Mouse (Mus musculus): Measurements from ENCODE around the gene Hnrnpk.
A peak's percentile ranks its signal among the peaks of the same experiment; 100 is the strongest.
"Not testable (repeated sequence)": the region's sequence is repeated elsewhere in the genome, so short reads cannot be mapped to it uniquely, and the experiment has no call there.

Gene Hnrnpk

GRCm38 (mm10) chr13:58403243-58403642 is at the start of gene Hnrnpk:
Gene Hnrnpk (minus strand): TSS chr13:58403343.
- not testable (repeated sequence) for DNase-seq

DNA sequence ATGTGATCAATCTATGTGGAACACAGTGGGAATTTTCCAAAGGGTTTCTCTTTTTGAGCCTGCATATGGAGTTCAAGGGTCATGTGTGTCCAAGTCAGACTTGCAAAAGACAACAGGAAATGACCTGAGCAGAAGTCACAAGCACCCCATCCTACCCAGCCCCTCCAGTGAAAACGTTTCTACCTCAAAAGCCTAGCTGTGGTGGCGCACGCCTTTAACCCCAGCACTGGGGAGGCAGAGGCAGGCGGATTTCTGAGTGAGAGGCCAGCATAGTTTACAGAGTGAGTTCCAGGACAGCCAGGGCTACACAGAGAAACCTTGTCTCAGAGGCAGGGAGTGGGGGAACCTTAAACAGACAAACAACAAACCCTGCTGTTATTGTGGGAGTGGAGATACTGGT is 49.1 kb upstream of the Hnrnpk start:
- no peak for DNase-seq

- DNase-seq: no peak
These were observed 47.5 kb upstream of the Hnrnpk start for GRCm38 (mm10) chr13:58450459-58451182.

DNA sequence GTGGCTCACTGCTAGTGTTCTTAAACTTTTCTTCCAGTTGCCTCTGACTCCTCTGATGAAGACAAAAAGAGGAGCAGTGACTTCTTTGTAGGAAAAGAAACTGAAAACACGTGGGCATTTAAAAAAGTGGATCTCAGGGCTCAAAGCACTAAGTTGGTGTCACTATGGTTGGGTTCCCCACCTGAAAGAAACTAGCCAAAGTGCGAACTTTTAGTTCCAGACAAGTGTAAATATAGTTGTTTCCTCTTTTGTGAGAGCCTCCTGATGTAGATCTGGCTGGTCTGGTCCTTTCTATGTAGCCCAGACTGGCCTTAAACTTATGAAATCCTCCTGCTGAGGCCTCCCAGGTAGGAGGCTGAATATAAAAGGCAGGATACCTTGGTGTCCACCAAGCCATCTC is 43.4 kb upstream of the Hnrnpk start:
- DNase-seq: no peak

- DNase-seq: peak in 1 of 2 experiments; percentile 9
These were observed 40.6 kb upstream of the Hnrnpk start for GRCm38 (mm10) chr13:58443787-58444186.

DNA sequence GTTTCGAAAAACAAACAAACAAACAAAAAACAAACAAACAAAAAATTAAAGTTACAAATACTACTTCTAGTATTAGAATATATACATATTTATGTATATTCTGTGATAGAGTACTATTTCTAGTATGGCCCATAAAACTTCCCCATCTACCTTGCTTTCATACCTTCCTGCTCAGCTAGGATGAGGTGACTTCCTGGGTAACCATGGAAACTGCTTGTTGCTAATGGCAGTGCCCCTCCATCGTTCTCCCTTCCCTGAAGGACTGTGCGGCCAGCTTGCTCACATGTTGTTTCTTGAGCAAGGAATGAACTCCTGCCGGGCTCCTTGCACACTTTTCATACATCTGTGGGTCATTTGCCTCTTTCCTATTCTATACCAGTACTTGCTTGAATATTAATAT is 40.2 kb upstream of the Hnrnpk start:
- DNase-seq: no peak

DNA sequence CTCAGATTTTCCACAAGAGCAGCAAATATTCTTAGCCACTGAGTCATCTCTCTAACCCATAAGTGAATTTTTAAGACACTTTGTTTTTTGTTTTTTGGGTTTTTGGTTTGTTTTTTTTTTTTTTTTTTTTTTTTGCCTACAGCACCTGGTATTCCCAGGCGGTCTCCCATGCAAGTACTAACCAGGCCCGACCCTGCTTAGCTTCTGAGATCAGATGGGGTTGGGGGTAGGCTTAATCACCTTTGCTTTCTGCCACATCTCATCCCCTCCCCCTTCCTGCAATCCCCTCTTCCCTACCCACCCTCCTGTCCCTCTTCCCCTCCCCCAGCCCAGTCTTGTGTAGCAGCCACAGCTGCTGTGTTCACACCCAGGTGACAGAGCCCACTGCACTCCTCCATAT is 36.6 kb upstream of the Hnrnpk start:
- no peak for DNase-seq

GRCm38 (mm10) chr13:58423061-58423660 is 20.0 kb upstream of the Hnrnpk start:
- no peak for DNase-seq

- no peak for DNase-seq
These were observed 19.1 kb upstream of the Hnrnpk start for GRCm38 (mm10) chr13:58422242-58422641.

GRCm38 (mm10) chr13:58421026-58421425 is 17.9 kb upstream of the Hnrnpk start:
- DNase-seq: no peak

GRCm38 (mm10) chr13:58419266-58419665 is 16.1 kb upstream of the Hnrnpk start:
- no peak for DNase-seq

- no peak for DNase-seq
These were observed 15.5 kb upstream of the Hnrnpk start for GRCm38 (mm10) chr13:58418656-58419055.

GRCm38 (mm10) chr13:58415838-58416237 is 12.7 kb upstream of the Hnrnpk start:
- no peak for DNase-seq

GRCm38 (mm10) chr13:58415374-58415773 is 12.2 kb upstream of the Hnrnpk start:
- no peak for DNase-seq

DNA sequence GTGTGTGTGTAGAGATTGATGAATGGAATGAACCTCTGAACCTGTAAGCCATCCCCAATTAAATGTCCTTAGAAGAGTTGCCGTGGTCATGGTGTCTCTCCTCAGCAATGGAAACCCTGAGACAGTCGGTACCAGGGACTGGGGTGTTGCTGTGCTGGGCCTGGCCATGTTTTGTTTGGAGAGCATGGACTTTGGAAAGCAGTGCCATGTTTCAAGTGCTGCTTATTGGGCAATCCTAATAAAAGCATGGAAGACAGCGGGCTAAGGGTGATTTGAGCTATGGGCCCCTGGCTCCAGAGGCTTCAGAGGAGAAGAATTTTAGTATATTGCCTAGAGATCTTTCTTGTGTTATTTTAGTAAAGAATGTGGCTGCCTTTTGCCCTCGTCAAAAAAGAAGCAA is 7.9 kb upstream of the Hnrnpk start:
- DNase-seq: no peak

GRCm38 (mm10) chr13:58402744-58403110 is 416 bp downstream of the Hnrnpk start:
- DNase-seq: peak in 1 of 2 experiments; percentile 91

- peak; percentile 97 to 98 for DNase-seq
These were observed 970 bp downstream of the Hnrnpk start, which contains the start of gene Rmi1 for GRCm38 (mm10) chr13:58402003-58402743. Gene Rmi1 (plus strand): TSS chr13:58402248.

GRCm38 (mm10) chr13:58401135-58402002 is 1.8 kb downstream of the Hnrnpk start:
- peak; percentile 77 to 82 for DNase-seq

DNA sequence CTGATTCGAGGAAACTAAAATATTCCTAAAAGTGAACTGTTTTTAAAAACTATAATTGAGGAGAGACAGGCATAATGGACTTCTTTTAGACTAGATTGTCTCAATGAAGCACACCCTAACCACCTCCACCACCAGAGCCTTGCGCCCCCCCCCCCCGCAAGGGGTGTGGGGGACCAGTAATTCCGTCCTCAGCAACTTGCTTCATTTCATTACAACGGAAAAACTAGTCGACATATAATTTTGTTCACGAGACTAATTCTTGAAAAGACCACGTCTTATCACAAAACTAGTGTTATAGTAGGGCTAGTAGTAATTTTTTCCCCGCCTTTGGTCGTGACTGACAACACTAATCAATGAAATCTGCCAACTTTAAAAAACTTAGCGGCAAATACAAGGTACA is 2.6 kb downstream of the Hnrnpk start:
- DNase-seq: no peak

GRCm38 (mm10) chr13:58397651-58398050 is 5.5 kb downstream of the Hnrnpk start:
- no peak for DNase-seq

DNA sequence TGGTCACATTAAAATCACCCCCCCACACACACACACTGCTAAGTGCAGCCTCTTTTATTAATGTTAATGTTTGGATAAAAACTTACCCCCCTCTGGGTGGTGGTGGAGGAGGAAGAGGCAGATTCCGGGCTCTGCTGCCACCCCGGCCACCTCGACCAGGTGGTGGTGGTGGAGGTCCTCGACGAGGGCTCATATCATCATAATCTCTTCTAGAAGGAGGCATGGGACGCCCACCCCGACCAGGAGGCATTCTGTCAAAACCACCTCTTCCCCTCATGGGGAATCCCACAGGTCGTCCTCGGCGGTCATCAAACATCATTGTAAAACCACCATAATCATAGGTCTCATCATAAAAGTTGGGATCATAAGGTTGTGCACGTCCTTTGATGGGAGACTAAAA is 8.8 kb downstream of the Hnrnpk start:
- DNase-seq: not testable (repeated sequence)

DNA sequence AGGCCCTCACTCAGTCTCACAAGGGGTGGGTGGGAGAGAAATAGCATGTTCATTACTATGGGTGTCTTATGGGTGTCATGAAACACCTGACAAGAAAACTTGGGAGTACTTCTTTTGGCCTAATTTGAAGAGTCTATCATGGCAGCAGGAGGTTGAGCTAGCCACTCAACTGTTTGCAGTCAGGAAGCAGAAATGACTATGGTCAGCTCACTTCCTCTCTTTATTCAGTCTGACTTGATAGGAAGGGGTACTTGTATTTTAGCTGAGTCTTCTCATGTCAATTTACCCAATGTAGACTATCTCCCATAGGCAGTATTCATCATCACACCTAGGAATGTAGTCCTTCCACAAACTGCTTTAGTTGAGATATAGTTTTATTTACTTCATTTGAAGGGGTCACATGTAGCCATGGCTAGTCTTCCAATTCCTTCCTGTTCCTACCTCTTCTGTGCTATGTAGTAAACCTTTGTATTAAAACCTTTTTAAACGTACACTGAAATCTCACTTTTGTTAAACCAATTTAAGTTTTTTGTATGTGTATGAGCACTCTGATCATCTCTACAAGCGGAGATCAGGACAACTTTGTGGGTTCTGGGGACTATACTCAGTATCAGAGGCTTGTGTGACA is 13.7 kb downstream of the Hnrnpk start:
- DNase-seq: no peak
